Mouse (Mus musculus): Measurements from ENCODE around the gene Cacybp.

The Cacybp gene

GRCm38 (mm10) chr1:160217898-160218297, 5.2 kb upstream of the Cacybp start:
- in situ Hi-C loops (cut with MboI, MseI), result no loop called here

GRCm38 (mm10) chr1:160214171-160214570, 1.5 kb upstream of the Cacybp start:
- in situ Hi-C loops (cut with MboI, MseI), result no loop called here

GRCm38 (mm10) chr1:160212123-160212691, 468 bp downstream of the Cacybp start:
- in situ Hi-C loops (cut with MboI, MseI), result no loop called here

GRCm38 (mm10) chr1:160211597-160212122, 1.0 kb downstream of the Cacybp start:
- in situ Hi-C loops (cut with MboI, MseI), result no loop called here

- in situ Hi-C loops (cut with MboI, MseI), result no loop called here
Measured at GRCm38 (mm10) chr1:160210566-160210965, 2.1 kb downstream of the Cacybp start.

- in situ Hi-C loops (cut with MboI, MseI), result no loop called here
Measured at GRCm38 (mm10) chr1:160209844-160210243, 2.8 kb downstream of the Cacybp start.

- in situ Hi-C loops (cut with MboI, MseI), result no loop called here
Measured at GRCm38 (mm10) chr1:160205486-160205885, 7.2 kb downstream of the Cacybp start.

- in situ Hi-C loops (cut with MboI, MseI), result no loop called here
Measured at GRCm38 (mm10) chr1:160195337-160195663, 17.4 kb downstream of the Cacybp start.

- in situ Hi-C loops (cut with MboI, MseI), result no loop called here
Measured at GRCm38 (mm10) chr1:160194529-160195336, 17.9 kb downstream of the Cacybp start, which contains the start of gene Mrps14. Gene Mrps14 (plus strand): TSS chr1:160195215.

- in situ Hi-C loops (cut with MboI, MseI), result no loop called here
Measured at GRCm38 (mm10) chr1:160184506-160184905, 28.2 kb downstream of the Cacybp start.

- in situ Hi-C loops (cut with MboI, MseI), result no loop called here
Measured at GRCm38 (mm10) chr1:160181216-160181615, 31.5 kb downstream of the Cacybp start.

GRCm38 (mm10) chr1:160176903-160177302, 35.8 kb downstream of the Cacybp start:
- in situ Hi-C loops (cut with MboI, MseI), result no loop called here

- in situ Hi-C loops (cut with MboI, MseI), result no loop called here
Measured at GRCm38 (mm10) chr1:160166600-160166999, 46.1 kb downstream of the Cacybp start.

- in situ Hi-C loops (cut with MboI, MseI), result no loop called here
Measured at GRCm38 (mm10) chr1:160158190-160158589, 54.5 kb downstream of the Cacybp start.

GRCm38 (mm10) chr1:160153480-160153879, 59.2 kb downstream of the Cacybp start, which contains the start of gene Tnn:
Gene Tnn (minus strand): TSS chr1:160153580.
- in situ Hi-C loops (cut with MboI, MseI), result no loop called here

Data from T-helper 2 cell (primary cell).